Mouse (Mus musculus): ENCODE data around the gene Aspscr1. TPM values are rescaled to one million over a fixed set of nuclear protein-coding genes. Genes with fewer than 3 reads are reported as not detected.
"Not testable (repeated sequence)": the region's sequence is repeated elsewhere in the genome, so short reads cannot be mapped to it uniquely, and the experiment has no call there.

Aspscr1 gene
- polyA plus RNA-seq, 1 experiment from 2014 or later = 107 TPM

- H3K4me3 ChIP-seq = peak overlapping the region; percentile 56
- H3K9me3 ChIP-seq = no peaks in the 10 kb centered on the region
- 19% methylated on average over 21 of the region's 21 CpGs for WGBS
- no peak for ATAC-seq (ENCODE audit: insufficient number of reproducible peaks, low FRiP score, low TSS enrichment, low read depth)
- peaks cover 34% of the 10 kb centered on the region for H3K4me1 ChIP-seq
- H3K36me3 ChIP-seq = peaks cover 35% of the 10 kb centered on the region
- peak overlapping the region; percentile 69 for H3K9ac ChIP-seq
- H3K27me3 ChIP-seq = no peaks in the 10 kb centered on the region
- no peak overlapping the region for H3K27ac ChIP-seq
- peak overlapping the region; percentile 99 for H3K4me2 ChIP-seq
Observed at GRCm38 (mm10) chr11:120722067-120722630, 49.4 kb downstream of the Aspscr1 start.

- H3K4me3 ChIP-seq = no peak overlapping the region
- H3K4me2 ChIP-seq = 0 out of 2 replicates have a peak overlapping the region, but pooled peaks have one; percentile 99
Observed at GRCm38 (mm10) chr11:120722761-120723382, 50.1 kb downstream of the Aspscr1 start.

GRCm38 (mm10) chr11:120723509-120723908, 50.7 kb downstream of the Aspscr1 start:
- Histone ChIP-seq H3K27ac (no peak overlapping the region), H3K27me3 (no peaks in the 10 kb centered on the region), H3K36me3 (peaks cover 22% of the 10 kb centered on the region), H3K4me3 (no peak overlapping the region), H3K9me3 (no peaks in the 10 kb centered on the region), H3K4me1 (peaks cover 34% of the 10 kb centered on the region), H3K4me2 (no peak overlapping the region), H3K9ac (no peak overlapping the region)
- no peak for ATAC-seq (ENCODE audit: insufficient number of reproducible peaks, low FRiP score, low TSS enrichment, low read depth)
- WGBS = 90% methylated on average over 7 of the region's 7 CpGs

More at GRCm38 (mm10) chr11:120722761-120723382, 50.1 kb downstream of the Aspscr1 start:
- H3K27ac ChIP-seq = no peak overlapping the region
- H3K27me3 ChIP-seq = no peaks in the 10 kb centered on the region
- ATAC-seq (ENCODE audit: insufficient number of reproducible peaks, low FRiP score, low TSS enrichment, low read depth) = no peak
- H3K9ac ChIP-seq = no peak overlapping the region
- H3K9me3 ChIP-seq = no peaks in the 10 kb centered on the region
- H3K4me1 ChIP-seq = peaks cover 34% of the 10 kb centered on the region
- H3K36me3 ChIP-seq = peaks cover 28% of the 10 kb centered on the region
- WGBS = 83% methylated on average over 11 of the region's 11 CpGs

GRCm38 (mm10) chr11:120726243-120727168, 53.7 kb downstream of the Aspscr1 start:
- H3K36me3 ChIP-seq = peaks cover 6% of the 10 kb centered on the region
- peak overlapping the region; percentile 48 for H3K9ac ChIP-seq
- peak overlapping the region; percentile 91 for H3K4me2 ChIP-seq
- H3K27me3 ChIP-seq = 0 out of 2 replicates have a peak, but pooled peaks cover 2% of the 10 kb centered on the region
- no peaks in the 10 kb centered on the region for H3K9me3 ChIP-seq
- ATAC-seq (ENCODE audit: insufficient number of reproducible peaks, low FRiP score, low TSS enrichment, low read depth) = peak; percentile 9; the same call in 1 of the 2 replicates
- no peak overlapping the region for H3K27ac ChIP-seq
- peaks cover 33% of the 10 kb centered on the region for H3K4me1 ChIP-seq
- WGBS = 21% methylated on average over 34 of the region's 36 CpGs
- H3K4me3 ChIP-seq = peak overlapping the region; percentile 62

- Histone ChIP-seq H3K4me2 (peak within 1 kb of the TSS; percentile 91), H3K36me3 (peaks cover 6% of the 10 kb centered on the region), H3K9ac (peak within 1 kb of the TSS; percentile 48), H3K4me3 (peak within 1 kb of the TSS; percentile 62), H3K4me1 (peaks cover 33% of the 10 kb centered on the region), H3K9me3 (no peaks in the 10 kb centered on the region), H3K27me3 (0 out of 2 replicates have a peak, but pooled peaks cover 2% of the 10 kb centered on the region), H3K27ac (no peak within 1 kb of the TSS)
- peak; percentile 78 for ATAC-seq (ENCODE audit: insufficient number of reproducible peaks, low FRiP score, low TSS enrichment, low read depth)
- WGBS = under 1% methylated on average over 14 of the region's 14 CpGs
Observed at GRCm38 (mm10) chr11:120727169-120727527, 54.4 kb downstream of the Aspscr1 start, which contains the start of gene Dcxr. Dcxr (minus strand) TSS chr11:120727281.

- WGBS = 57% methylated on average over 12 of the region's 12 CpGs
- Histone ChIP-seq H3K27me3 (0 out of 2 replicates have a peak, but pooled peaks cover 2% of the 10 kb centered on the region), H3K36me3 (peaks cover 6% of the 10 kb centered on the region), H3K4me3 (no peak overlapping the region), H3K9ac (no peak overlapping the region), H3K4me2 (no peak overlapping the region), H3K27ac (no peak overlapping the region), H3K9me3 (no peaks in the 10 kb centered on the region), H3K4me1 (peaks cover 32% of the 10 kb centered on the region)
- no peak for ATAC-seq (ENCODE audit: insufficient number of reproducible peaks, low FRiP score, low TSS enrichment, low read depth)
Observed at GRCm38 (mm10) chr11:120727564-120727963, 54.8 kb downstream of the Aspscr1 start.

- Histone ChIP-seq H3K27ac (no peak overlapping the region), H3K36me3 (peaks cover 6% of the 10 kb centered on the region), H3K9ac (no peak overlapping the region), H3K9me3 (no peaks in the 10 kb centered on the region), H3K4me2 (no peak overlapping the region), H3K4me3 (no peak overlapping the region), H3K4me1 (peaks cover 39% of the 10 kb centered on the region), H3K27me3 (0 out of 2 replicates have a peak, but pooled peaks cover 2% of the 10 kb centered on the region)
- 77% methylated on average over 11 of the region's 11 CpGs for WGBS
- no peak for ATAC-seq (ENCODE audit: insufficient number of reproducible peaks, low FRiP score, low TSS enrichment, low read depth)
Observed at GRCm38 (mm10) chr11:120728530-120729240, 55.9 kb downstream of the Aspscr1 start.

GRCm38 (mm10) chr11:120729432-120730050, 56.8 kb downstream of the Aspscr1 start:
- not testable (repeated sequence) for H3K27ac ChIP-seq; H3K9ac ChIP-seq; H3K36me3 ChIP-seq; H3K9me3 ChIP-seq; H3K27me3 ChIP-seq; ATAC-seq (ENCODE audit: insufficient number of reproducible peaks, low FRiP score, low TSS enrichment, low read depth)
- Histone ChIP-seq H3K4me3 (peak overlapping the region; percentile 15), H3K4me2 (peak overlapping the region; percentile 41), H3K4me1 (peaks cover 39% of the 10 kb centered on the region)
- WGBS = 2% methylated on average over 18 of the region's 21 CpGs

GRCm38 (mm10) chr11:120730331-120730870, 57.6 kb downstream of the Aspscr1 start:
- H3K27me3 ChIP-seq = 0 out of 2 replicates have a peak, but pooled peaks cover 2% of the 10 kb centered on the region
- ATAC-seq (ENCODE audit: insufficient number of reproducible peaks, low FRiP score, low TSS enrichment, low read depth) = no peak
- H3K9ac ChIP-seq = no peak overlapping the region
- WGBS = 87% methylated on average over 10 of the region's 10 CpGs
- peaks cover 39% of the 10 kb centered on the region for H3K4me1 ChIP-seq
- H3K4me2 ChIP-seq = no peak overlapping the region
- peaks cover 3% of the 10 kb centered on the region for H3K36me3 ChIP-seq
- H3K9me3 ChIP-seq = no peaks in the 10 kb centered on the region
- no peak overlapping the region for H3K27ac ChIP-seq
- H3K4me3 ChIP-seq = no peak overlapping the region

GRCm38 (mm10) chr11:120731395-120731794, 58.6 kb downstream of the Aspscr1 start:
- Histone ChIP-seq H3K27ac (peak overlapping the region; percentile 66), H3K27me3 (0 out of 2 replicates have a peak, but pooled peaks cover 2% of the 10 kb centered on the region), H3K9ac (no peak overlapping the region), H3K4me3 (no peak overlapping the region), H3K4me1 (peaks cover 34% of the 10 kb centered on the region), H3K36me3 (no peaks in the 10 kb centered on the region), H3K9me3 (no peaks in the 10 kb centered on the region), H3K4me2 (no peak overlapping the region; the same call in 1 of the 2 replicates)
- no peak for ATAC-seq (ENCODE audit: insufficient number of reproducible peaks, low FRiP score, low TSS enrichment, low read depth)
- 80% methylated on average over 1 of the region's 1 CpGs for WGBS

Data from limb, embryonic 15.5 days (tissue).